Mouse (Mus musculus): ENCODE results near the gene Syn3. TPM values are rescaled to one million over a fixed set of nuclear protein-coding genes. Genes with fewer than 3 reads are reported as not detected.

Syn3 gene
- polyA plus RNA-seq, 1 experiment from 2014 or later: 1.3 TPM

GRCm38 (mm10) chr10:86483968-86484367, 14.7 kb downstream of the Syn3 start:
- peak; percentile 24 for DNase-seq (ENCODE audit: low spot score)
- Histone ChIP-seq H3K9ac (ENCODE audit: low read length) (no peak overlapping the region), H3K27me3 (ENCODE audit: control insufficient read depth, insufficient read depth, low read length) (no peaks in the 10 kb centered on the region), H3K4me2 (replicated peaks; ENCODE audit: low read depth) (no peak overlapping the region), H3K9me3 (ENCODE audit: control insufficient read depth, low read length) (no peaks in the 10 kb centered on the region), H3K27ac (replicated peaks) (no peak overlapping the region), H3K4me3 (ENCODE audit: low read depth, low read length) (no peak overlapping the region), H3K36me3 (ENCODE audit: control insufficient read depth, insufficient read depth, low read length) (no peaks in the 10 kb centered on the region), H3K4me1 (replicated peaks; ENCODE audit: control insufficient read depth, insufficient read depth) (no peaks in the 10 kb centered on the region)
- no peak for TF ChIP-seq EP300 (optimal IDR thresholded peaks at IDR 0.05)
- TF ChIP-seq CTCF (IDR thresholded peaks at IDR 0.05; ENCODE audit: low read depth): peak; percentile 70
- WGBS: 21% methylated on average over 3 of the region's 3 CpGs
- ATAC-seq (ENCODE audit: low FRiP score, low TSS enrichment): no peak

GRCm38 (mm10) chr10:86482496-86482895, 16.2 kb downstream of the Syn3 start:
- H3K27me3 ChIP-seq (ENCODE audit: control insufficient read depth, insufficient read depth, low read length): no peaks in the 10 kb centered on the region
- DNase-seq (ENCODE audit: low spot score) (no peak), ATAC-seq (ENCODE audit: low FRiP score, low TSS enrichment) (no peak)
- WGBS: 52% methylated on average over 1 of the region's 1 CpGs
- no peak overlapping the region for H3K4me3 ChIP-seq (ENCODE audit: low read depth, low read length)
- H3K4me2 ChIP-seq (replicated peaks; ENCODE audit: low read depth): no peak overlapping the region
- H3K36me3 ChIP-seq (ENCODE audit: control insufficient read depth, insufficient read depth, low read length): no peaks in the 10 kb centered on the region
- H3K27ac ChIP-seq (replicated peaks): no peak overlapping the region
- TF ChIP-seq EP300 (optimal IDR thresholded peaks at IDR 0.05) (no peak), CTCF (IDR thresholded peaks at IDR 0.05; ENCODE audit: low read depth) (no peak)
- no peak overlapping the region for H3K9ac ChIP-seq (ENCODE audit: low read length)
- H3K9me3 ChIP-seq (ENCODE audit: control insufficient read depth, low read length): no peaks in the 10 kb centered on the region
- H3K4me1 ChIP-seq (replicated peaks; ENCODE audit: control insufficient read depth, insufficient read depth): no peaks in the 10 kb centered on the region

GRCm38 (mm10) chr10:86480711-86481110, 18.0 kb downstream of the Syn3 start:
- Histone ChIP-seq H3K9ac (ENCODE audit: low read length) (no peak overlapping the region), H3K27me3 (ENCODE audit: control insufficient read depth, insufficient read depth, low read length) (no peaks in the 10 kb centered on the region), H3K4me1 (replicated peaks; ENCODE audit: control insufficient read depth, insufficient read depth) (no peaks in the 10 kb centered on the region), H3K4me2 (replicated peaks; ENCODE audit: low read depth) (no peak overlapping the region), H3K4me3 (ENCODE audit: low read depth, low read length) (no peak overlapping the region), H3K27ac (replicated peaks) (no peak overlapping the region), H3K9me3 (ENCODE audit: control insufficient read depth, low read length) (no peaks in the 10 kb centered on the region), H3K36me3 (ENCODE audit: control insufficient read depth, insufficient read depth, low read length) (no peaks in the 10 kb centered on the region)
- WGBS: 88% methylated on average over 6 of the region's 6 CpGs
- no peak for TF ChIP-seq CTCF (IDR thresholded peaks at IDR 0.05; ENCODE audit: low read depth)
- TF ChIP-seq EP300 (optimal IDR thresholded peaks at IDR 0.05): no peak
- ATAC-seq (ENCODE audit: low FRiP score, low TSS enrichment): no peak
- DNase-seq (ENCODE audit: low spot score): no peak

GRCm38 (mm10) chr10:86479718-86480121, 19.0 kb downstream of the Syn3 start:
- Histone ChIP-seq H3K27me3 (ENCODE audit: control insufficient read depth, insufficient read depth, low read length) (no peaks in the 10 kb centered on the region), H3K4me1 (replicated peaks; ENCODE audit: control insufficient read depth, insufficient read depth) (no peaks in the 10 kb centered on the region), H3K27ac (replicated peaks) (no peak overlapping the region), H3K9me3 (ENCODE audit: control insufficient read depth, low read length) (no peaks in the 10 kb centered on the region), H3K4me3 (ENCODE audit: low read depth, low read length) (no peak overlapping the region), H3K4me2 (replicated peaks; ENCODE audit: low read depth) (no peak overlapping the region), H3K9ac (ENCODE audit: low read length) (no peak overlapping the region), H3K36me3 (ENCODE audit: control insufficient read depth, insufficient read depth, low read length) (no peaks in the 10 kb centered on the region)
- ATAC-seq (ENCODE audit: low FRiP score, low TSS enrichment): no peak
- no peak for TF ChIP-seq CTCF (IDR thresholded peaks at IDR 0.05; ENCODE audit: low read depth)
- DNase-seq (ENCODE audit: low spot score): no peak
- 32% methylated on average over 4 of the region's 4 CpGs for WGBS

- Histone ChIP-seq H3K4me3 (ENCODE audit: low read depth, low read length) (no peak overlapping the region), H3K4me2 (replicated peaks; ENCODE audit: low read depth) (no peak overlapping the region), H3K9ac (ENCODE audit: low read length) (no peak overlapping the region), H3K27ac (replicated peaks) (no peak overlapping the region), H3K27me3 (ENCODE audit: control insufficient read depth, insufficient read depth, low read length) (no peaks in the 10 kb centered on the region), H3K4me1 (replicated peaks; ENCODE audit: control insufficient read depth, insufficient read depth) (0 out of 2 replicates have a peak, but pooled peaks cover 2% of the 10 kb centered on the region), H3K36me3 (ENCODE audit: control insufficient read depth, insufficient read depth, low read length) (no peaks in the 10 kb centered on the region), H3K9me3 (ENCODE audit: control insufficient read depth, low read length) (no peaks in the 10 kb centered on the region)
- 68% methylated on average over 7 of the region's 7 CpGs for WGBS
- ATAC-seq (ENCODE audit: low FRiP score, low TSS enrichment): no peak
- DNase-seq (ENCODE audit: low spot score): no peak
- no peak for TF ChIP-seq CTCF (IDR thresholded peaks at IDR 0.05; ENCODE audit: low read depth)
- no peak for TF ChIP-seq EP300 (optimal IDR thresholded peaks at IDR 0.05)
Measured at GRCm38 (mm10) chr10:86476720-86477119, 22.0 kb downstream of the Syn3 start.

GRCm38 (mm10) chr10:86475270-86475669, 23.4 kb downstream of the Syn3 start:
- Histone ChIP-seq H3K27me3 (ENCODE audit: control insufficient read depth, insufficient read depth, low read length) (no peaks in the 10 kb centered on the region), H3K36me3 (ENCODE audit: control insufficient read depth, insufficient read depth, low read length) (no peaks in the 10 kb centered on the region), H3K4me1 (replicated peaks; ENCODE audit: control insufficient read depth, insufficient read depth) (0 out of 2 replicates have a peak, but pooled peaks cover 2% of the 10 kb centered on the region), H3K9me3 (ENCODE audit: control insufficient read depth, low read length) (no peaks in the 10 kb centered on the region), H3K27ac (replicated peaks) (no peak overlapping the region), H3K4me3 (ENCODE audit: low read depth, low read length) (no peak overlapping the region), H3K4me2 (replicated peaks; ENCODE audit: low read depth) (no peak overlapping the region), H3K9ac (ENCODE audit: low read length) (no peak overlapping the region)
- ATAC-seq (ENCODE audit: low FRiP score, low TSS enrichment) (no peak), DNase-seq (ENCODE audit: low spot score) (no peak)
- 70% methylated on average over 5 of the region's 5 CpGs for WGBS
- no peak for TF ChIP-seq CTCF (IDR thresholded peaks at IDR 0.05; ENCODE audit: low read depth)
- TF ChIP-seq EP300 (optimal IDR thresholded peaks at IDR 0.05): no peak
